Mouse (Mus musculus) embryo, embryonic 9.5 days (tissue): ENCODE measurements around the gene Nup98.

Experiments used
- DNase-seq: peaks from one replicate; pipeline ENCODE4 v3.0.0-alpha.2; 2017; ENCODE audit errors: extremely low spot score

Nup98 gene

DNA sequence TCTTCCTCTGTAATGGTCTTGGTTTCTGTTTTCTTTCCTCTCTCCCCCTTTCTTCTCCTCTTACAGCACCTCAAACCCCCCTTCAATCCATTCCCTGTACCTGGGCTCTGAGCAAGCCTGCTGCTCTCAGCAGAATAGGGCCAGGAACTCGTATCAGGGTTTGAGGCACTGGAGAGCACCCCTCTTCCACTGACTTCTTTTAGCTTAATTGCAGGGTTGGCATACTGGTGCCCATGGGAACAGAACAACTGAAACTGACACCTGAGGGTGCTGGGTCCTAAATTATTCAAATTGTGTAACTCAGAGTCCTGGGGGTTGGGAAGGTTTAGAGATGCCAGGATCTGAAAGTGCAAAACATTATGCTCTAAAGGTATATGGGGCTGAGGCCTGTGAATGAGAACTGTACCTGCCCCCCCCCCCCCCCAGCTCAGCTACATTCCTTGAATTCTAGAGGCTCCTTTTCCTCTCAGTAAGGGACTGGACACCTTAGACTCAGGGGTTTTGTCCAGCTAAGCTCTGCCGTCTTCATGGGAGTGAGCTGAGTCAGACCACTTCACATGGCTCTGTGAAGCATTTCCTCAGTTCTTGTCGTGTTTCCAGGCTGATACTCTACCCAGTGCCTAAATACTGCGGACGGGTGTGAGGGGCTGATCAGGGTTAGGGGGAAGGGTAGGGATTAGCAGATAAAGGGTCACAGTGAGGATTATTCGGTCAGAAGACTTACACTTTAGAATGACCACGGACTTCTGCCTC is 93.2 kb downstream of the Nup98 start, which contains the start of gene Chrna10:
Chrna10 (minus strand) TSS at position 250 of the 753 bp plus-strand sequence.
- no peak for DNase-seq

GRCm38 (mm10) chr7:102113151-102113729 is 96.7 kb downstream of the Nup98 start:
- DNase-seq: no peak

- no peak for DNase-seq
These were observed 100.2 kb downstream of the Nup98 start for GRCm38 (mm10) chr7:102109746-102110145.

- DNase-seq: no peak
These were observed 100.8 kb downstream of the Nup98 start, which contains the start of gene Art5 for GRCm38 (mm10) chr7:102109171-102109570. Gene Art5 (minus strand): TSS chr7:102109489.

DNA sequence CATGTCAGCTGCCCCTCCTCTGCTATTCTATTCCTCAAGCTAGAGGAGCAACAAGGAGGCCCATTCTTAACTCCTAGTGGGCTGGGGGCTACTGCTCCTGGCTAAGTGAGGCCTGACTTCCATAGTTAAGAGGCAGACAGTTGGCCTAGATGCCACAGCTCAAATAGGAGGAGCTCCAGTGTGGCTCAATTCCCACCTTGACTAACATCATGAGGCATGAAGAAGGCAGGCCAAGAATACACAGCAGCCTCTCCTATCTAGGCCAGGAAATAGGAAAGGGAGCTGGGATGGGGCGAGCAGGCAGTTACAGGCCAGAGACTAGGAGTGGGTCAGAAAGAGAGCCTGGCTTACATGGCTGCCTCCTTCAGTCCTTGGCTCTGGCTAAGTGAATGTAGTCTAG is 101.8 kb downstream of the Nup98 start:
- DNase-seq: no peak

DNA sequence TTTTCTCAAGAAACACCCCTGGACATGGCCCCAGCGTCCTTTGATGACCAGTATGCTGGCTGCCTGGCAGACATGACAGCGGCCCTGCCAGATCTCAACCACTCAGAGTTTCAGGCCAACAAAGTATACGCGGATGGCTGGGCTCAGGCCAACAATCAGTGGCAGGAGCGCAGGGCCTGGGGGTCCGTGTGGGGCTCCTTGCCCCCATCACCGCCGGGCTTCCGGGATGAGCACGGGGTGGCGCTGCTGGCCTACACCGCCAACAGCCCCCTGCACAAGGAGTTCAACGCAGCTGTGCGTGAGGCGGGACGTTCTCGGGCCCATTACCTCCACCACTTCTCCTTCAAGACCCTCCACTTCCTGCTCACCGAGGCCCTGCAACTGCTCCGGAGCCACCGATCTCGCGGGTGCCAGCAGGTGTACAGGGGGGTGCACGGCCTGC is 103.3 kb downstream of the Nup98 start:
- peak; percentile 39 for DNase-seq

DNA sequence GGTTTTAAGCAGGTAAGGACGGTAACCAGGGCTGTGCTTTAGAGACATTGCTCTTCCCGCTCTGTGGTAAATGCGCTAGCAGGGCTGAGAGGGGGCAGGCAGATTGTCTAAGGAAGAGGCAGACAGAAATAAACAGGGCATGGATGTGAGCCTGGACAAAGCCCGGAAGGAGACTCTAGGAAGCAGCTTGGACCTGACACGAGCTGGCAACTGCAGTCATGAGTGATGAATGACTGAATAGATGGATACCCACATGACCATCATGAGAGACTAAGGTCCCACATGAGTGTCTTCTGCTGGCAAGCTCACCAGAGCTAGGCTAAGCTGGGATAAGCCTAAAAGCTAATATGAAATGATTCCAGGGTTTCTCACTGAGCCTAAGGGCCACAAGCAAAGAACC is 105.8 kb downstream of the Nup98 start:
- no peak for DNase-seq

DNA sequence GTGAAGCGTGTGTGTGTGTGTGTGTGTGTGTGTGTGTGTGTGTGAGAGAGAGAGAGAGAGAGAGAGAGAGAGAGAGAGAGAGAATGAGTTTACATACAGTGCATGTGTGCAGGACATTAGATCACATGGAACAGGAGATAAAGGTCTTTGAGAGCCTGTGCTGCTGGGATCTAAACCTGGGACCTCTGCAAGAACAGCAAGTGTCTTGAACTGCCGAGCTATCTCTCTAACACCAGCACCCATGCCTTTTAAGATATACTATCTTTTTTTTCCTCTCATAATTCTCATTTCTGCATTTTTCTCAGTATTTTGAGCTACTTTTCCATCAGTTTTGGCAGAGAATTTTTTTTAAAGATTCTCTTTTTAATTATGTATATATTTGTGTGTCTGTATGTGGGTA is 106.4 kb downstream of the Nup98 start:
- DNase-seq: no peak

GRCm38 (mm10) chr7:102102696-102103095 is 107.3 kb downstream of the Nup98 start:
- DNase-seq: peak; percentile 17

- DNase-seq: peak; percentile 22
These were observed 107.7 kb downstream of the Nup98 start for GRCm38 (mm10) chr7:102102241-102102640.

DNA sequence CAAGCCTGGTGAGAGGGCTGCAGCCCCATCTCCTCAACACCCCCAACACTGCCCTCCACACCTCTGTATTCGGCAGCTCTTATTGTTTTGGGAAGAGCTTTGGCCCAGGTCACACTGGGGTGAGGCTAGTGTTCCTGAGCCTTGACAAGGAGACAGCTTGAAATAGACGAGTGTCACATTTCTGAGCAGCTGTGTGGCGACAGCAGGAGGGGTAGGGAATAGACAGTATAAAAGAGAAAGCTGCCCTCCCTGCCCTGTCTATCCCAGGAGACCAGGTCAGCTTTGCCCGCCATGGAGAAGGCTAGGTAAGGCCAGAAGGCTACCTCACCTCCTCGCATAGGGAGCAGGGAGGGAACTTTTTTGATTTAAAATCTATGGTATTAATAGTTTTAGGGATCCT is 108.5 kb downstream of the Nup98 start, which contains the start of gene Art1:
Art1 (plus strand) TSS at position 257 of the 400 bp plus-strand sequence.
- peak; percentile 19 for DNase-seq

GRCm38 (mm10) chr7:102100868-102101267 is 109.1 kb downstream of the Nup98 start:
- no peak for DNase-seq

GRCm38 (mm10) chr7:102099760-102100661 is 110.0 kb downstream of the Nup98 start:
- DNase-seq: peak; percentile 74

DNA sequence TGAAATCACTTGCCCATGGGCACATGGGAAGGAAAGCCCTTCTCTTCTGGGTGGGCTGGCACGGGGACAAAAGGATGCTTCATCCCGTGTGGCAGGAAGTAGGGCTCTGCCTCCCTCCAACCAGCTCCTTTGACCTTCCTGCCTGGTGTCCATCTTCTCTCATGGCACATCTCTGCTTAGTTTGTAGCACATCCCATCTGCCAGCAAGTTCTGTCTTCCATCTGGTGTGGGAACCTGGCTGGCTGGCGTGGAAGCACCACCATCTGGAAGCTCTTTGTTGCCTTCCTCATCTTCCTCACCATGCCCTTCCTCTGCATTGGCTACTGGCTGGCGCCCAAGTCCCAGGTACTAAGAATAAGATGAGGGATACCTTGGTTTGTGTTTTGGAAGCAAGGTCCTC is 122.6 kb downstream of the Nup98 start:
- no peak for DNase-seq

DNA sequence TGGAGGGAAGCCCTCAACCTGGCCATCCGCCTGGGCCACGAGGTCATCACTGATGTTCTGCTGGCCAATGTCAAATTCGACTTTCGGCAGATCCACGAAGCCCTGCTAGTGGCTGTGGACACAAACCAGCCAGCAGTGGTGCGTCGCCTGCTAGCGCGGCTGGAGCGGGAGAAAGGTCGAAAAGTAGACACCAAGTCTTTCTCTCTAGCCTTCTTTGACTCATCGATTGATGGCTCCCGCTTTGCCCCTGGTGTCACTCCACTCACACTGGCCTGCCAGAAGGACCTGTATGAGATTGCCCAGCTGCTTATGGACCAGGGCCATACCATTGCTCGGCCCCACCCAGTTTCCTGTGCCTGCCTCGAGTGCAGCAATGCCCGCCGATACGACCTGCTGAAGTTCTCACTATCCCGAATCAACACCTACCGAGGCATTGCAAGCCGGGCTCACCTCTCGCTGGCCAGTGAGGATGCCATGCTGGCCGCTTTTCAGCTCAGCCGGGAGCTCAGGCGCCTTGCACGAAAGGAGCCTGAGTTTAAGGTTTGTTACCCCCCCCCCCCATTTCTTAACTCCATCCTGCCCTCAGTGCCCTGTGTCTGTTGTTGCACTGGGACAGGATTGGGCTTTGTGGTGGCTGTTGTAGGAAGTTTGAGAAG is 125.8 kb downstream of the Nup98 start:
- DNase-seq: no peak

DNA sequence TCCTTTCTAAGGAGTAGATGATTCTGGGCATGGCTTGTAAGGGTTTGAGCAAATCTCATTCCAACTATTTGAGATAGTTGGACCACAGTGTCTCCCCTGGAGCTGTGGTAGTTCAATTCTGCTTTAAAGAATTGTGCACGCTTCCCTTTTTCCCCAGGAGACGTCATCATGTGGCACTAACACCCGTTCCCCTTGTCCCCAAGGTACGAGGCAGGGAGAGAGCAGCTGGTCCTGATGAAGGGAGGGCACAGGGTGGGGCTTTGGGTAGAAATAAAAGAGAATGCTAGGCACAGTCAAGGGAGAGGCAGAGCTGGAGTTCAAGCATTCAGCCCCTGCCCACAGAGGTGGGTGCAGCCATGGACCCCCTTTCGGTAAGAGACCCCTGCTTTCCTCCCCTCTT is 127.2 kb downstream of the Nup98 start, which contains the start of gene Trpc2:
Trpc2 (plus strand) TSS at position 301 of the 400 bp plus-strand sequence.
- DNase-seq: no peak

GRCm38 (mm10) chr7:102081784-102082183 is 128.2 kb downstream of the Nup98 start:
- DNase-seq: no peak

DNA sequence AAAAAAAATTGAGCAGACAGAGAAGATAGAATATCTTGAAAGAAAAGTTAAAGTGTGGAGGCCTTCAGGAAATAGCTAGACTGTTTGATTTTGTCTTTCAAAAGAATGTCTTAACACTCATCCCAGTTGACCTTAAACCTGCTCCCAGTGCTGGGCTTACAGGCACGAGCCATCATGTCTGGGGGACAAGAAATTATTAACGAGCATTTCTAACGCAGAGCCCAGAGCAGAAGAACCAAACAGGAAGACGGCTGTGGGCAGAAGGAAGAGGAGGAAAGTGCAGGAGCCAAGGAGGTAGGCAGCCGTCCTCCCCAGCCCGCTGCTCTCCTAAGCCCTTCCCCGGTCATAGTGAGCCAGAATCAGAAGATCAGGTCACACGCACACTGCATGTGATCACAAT is 129.7 kb downstream of the Nup98 start:
- DNase-seq: no peak

DNA sequence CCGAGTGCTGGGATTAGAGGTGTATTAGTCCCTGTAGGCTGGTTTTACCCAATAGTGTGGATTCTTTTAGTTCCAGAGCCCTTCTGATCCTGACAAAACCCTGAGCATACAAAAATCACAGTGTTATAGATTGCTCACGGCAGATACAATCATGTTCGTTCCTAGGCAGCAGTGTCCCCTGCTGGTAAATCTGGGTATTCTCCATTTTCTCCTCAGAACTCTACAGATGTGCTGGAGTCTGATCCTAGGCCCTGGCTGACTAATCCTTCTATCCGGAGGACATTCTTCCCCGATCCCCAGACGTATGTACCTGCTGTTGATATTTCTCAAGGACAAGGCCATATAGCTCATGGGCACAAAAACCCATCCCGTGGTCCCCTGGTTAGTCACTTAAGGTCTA is 131.5 kb downstream of the Nup98 start:
- no peak for DNase-seq

- no peak for DNase-seq
These were observed 133.2 kb downstream of the Nup98 start for GRCm38 (mm10) chr7:102076714-102077296.
